Mouse (Mus musculus) frontal cortex, postnatal 14 days (tissue): ENCODE measurements around the gene Pibf1.
A peak's percentile ranks its signal among the peaks of the same experiment; 100 is the strongest.

Source experiments
- DNase-seq, 2 experiments: peaks; one replicate each; pipeline ENCODE4 v3.0.0; 2022; ENCODE audit warnings: low spot score in 2 of 2

Gene Pibf1

DNA sequence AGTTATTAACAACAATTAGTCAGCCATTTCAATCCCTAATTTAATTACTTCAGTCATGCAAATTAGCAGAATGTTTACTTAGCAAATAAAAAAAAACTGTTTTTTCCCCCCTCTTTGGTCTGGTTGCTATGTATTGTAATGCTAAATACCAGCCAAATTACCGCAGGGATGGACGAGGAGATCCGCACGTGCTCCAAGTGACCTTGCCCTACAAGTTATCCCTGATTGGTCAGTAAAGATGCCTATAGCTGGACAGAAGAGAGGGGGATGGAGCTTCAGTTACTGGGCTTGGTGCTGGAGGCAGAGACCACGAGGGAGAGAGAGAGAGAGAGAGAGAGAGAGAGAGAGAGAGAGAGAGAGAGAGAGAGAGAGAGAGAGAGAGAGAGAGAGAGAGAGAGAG lies 167.5 kb downstream of the Pibf1 start:
- no peak for DNase-seq

DNA sequence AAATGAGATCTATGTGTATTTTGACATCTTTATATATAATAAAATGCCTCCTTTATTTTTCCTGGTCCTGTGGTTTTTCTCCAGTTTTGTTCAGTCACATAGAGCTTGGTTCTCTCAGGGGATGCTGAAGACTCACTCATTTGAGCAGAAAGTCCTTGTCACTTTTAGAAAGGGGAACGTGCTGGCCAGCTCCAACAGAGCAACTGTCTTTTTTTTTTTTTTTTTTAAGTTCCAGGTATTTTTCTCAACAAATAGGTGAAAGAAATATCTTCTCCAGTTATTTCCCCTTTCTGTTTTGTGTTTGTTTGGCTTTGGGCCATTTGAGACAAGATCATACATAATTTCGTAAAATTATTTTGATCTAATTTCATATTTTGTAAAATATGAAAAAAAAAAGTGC lies 174.8 kb downstream of the Pibf1 start:
- DNase-seq: no peak

DNA sequence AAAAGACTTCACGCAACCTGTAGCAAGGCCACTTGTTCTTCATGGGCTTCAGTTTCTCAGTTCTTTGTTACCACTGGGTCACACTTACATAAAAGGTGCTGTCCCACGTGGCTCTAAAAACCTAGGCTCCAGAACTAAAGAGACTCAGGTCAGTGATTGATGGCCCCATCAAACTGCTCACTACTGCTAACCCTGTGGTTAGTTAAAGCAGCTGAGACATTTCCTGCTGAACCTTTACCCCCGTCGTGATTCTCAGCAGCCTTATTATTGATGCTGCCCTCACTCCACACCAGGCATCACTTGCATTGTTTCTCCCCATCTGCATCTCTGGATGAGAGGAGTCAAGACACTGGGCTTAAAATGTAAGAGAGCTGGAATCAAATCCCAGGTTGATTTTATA lies 176.6 kb downstream of the Pibf1 start:
- DNase-seq: no peak

DNA sequence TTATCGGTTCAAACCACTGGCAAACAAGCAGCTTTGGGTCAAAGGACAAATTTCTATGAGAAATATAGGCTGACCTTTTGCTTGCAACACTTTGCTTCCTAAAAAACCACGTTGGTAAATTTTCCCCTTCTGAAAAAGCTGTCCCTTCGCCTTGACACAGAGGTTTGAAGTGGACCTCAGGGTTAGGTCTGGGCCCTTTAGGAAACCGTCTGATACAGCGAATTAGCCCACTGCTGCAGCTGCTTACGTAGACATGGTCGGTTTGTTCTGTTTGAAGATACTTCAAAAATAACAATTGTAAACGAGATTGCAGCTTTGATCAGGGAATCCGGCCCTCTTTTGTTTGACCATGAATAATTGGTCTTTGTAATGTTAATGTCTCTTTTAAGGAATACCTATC lies 179.1 kb downstream of the Pibf1 start:
- DNase-seq: no peak

DNA sequence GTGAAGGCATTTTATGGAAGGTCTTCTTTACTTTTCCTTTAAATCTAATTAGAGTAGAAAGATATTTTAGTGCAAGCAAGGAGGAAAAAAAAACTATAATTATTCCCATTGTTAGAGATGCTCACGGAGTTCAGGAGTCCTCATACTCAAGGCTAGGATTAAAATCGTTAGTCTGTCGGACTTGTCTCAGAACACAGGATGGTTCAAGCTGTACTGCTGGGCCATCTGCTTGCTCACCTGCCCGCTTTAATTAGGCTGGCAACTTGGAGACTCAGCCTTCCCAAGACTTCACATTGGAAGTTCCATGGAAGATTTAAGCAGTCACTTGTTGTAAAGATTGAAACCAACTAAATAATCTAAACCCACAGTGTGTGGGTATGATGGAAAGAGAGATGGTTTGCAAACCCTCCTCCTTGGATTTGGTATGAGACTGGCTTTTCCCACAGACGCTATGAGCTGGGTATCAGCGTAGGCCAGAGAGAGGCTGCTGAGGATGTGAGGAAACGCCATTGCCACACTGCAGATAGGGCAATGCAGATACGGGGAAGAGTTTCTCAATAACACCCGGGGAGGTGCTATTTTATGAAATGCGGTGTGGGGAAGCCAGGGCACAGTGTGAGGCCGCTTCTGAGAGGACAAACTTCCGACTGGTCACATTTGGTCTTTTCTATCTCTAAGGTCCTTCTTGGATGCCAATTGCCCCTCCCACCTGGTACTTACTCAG lies 179.7 kb downstream of the Pibf1 start:
- DNase-seq: no peak

DNA sequence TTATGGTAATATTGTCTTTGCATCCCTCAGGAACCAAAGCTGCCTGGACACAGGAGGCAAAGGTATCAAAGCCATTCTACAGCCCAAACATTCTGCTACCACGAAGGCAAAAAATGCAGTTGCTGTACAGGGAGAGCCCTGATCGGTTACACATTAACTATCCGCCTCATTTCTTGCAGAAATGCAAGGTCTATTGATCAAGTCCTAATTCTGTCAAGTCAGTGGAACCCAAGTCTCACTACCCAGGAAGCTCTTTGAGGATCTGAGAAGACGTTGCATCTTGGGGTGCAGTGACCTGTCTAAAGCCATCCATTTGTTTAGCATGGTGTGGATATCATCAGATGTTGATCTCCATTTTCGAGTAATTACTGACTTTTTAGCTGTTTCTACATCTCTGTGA lies 181.2 kb downstream of the Pibf1 start:
- no peak for DNase-seq

DNA sequence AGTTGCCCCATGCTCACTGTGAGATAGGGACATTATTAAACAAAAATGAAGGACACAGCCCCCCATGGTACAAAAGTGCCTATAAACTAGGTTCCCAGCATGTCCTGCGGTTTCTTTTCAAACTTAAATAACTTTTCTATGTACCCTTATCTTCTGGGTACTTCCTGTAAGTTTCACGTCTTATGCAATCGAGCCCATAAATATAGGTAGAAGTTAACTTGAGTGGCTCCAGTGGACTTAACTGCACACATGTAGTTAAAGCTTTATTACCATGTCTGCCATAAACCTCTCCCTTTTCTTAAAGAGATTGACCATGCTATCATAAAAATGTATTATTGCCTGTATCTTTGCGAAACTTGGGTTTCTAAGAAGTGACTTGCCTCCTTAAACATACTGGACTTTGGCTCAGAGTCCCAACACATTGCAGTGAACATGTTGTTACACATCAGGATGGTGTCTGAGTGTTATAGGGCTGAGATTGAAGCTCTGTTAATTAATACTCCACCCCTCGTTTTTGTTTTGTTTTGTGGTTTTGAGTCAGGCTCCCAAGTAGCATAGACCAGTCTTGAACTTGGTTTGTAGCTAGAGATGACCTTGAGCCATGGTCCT lies 181.7 kb downstream of the Pibf1 start:
- DNase-seq: no peak

DNA sequence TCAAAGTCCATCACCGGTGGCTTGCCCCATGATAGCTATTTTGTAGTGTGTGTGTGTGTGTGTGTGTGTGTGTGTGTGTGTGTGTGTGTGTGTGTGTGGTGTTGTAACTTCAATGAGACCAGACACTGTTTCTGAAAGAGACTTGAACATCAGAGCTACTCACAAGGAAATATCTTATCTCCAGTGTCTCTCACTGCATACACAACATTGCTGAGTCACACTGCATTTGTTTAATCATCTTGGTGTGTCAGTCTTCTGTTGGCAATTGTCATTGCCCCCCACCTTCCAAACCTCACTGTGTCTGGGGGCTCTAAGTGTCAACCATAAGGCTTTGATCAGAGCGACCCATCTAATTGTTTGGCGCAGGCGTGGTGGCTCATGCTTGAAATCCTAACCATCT lies 186.3 kb downstream of the Pibf1 start:
- DNase-seq: no peak

DNA sequence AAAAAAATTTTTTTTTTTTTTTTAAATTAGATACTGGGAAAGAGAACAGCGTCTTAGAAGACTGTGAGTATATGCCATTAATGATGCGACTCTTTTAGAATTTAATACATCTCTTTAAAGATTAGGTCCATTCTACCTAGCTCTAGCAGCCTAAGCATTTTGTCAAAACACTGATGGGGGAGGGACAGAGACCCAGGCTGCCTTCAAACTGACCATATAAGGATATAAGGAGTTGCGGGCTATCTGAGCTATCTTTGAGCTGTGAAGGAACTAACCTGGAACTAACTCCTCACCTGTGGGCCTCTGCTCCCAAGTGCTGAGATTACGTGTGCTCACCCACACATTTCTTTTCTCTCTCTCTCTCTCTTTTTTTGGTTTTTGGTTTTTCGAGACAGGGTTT lies 193.0 kb downstream of the Pibf1 start:
- DNase-seq: no peak

DNA sequence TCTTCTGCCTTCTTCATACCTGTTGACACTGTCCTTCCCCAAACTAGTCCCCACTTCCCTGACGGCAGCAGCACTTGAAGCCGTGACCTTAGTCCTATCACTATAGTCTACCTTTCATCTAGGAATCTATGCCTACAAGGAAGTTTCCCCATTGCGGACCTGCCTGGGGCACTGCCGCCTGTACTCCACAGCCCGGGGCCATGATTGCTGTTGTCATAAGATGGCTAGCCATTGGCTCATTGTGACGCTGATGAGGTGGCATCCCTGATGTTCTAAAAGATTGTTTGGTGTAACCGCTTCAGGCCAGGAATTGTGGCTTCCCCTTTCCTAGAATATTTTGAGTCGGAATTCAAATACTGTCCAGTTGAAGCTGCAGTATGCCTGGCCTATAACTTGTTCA lies 195.2 kb downstream of the Pibf1 start:
- no peak for DNase-seq

DNA sequence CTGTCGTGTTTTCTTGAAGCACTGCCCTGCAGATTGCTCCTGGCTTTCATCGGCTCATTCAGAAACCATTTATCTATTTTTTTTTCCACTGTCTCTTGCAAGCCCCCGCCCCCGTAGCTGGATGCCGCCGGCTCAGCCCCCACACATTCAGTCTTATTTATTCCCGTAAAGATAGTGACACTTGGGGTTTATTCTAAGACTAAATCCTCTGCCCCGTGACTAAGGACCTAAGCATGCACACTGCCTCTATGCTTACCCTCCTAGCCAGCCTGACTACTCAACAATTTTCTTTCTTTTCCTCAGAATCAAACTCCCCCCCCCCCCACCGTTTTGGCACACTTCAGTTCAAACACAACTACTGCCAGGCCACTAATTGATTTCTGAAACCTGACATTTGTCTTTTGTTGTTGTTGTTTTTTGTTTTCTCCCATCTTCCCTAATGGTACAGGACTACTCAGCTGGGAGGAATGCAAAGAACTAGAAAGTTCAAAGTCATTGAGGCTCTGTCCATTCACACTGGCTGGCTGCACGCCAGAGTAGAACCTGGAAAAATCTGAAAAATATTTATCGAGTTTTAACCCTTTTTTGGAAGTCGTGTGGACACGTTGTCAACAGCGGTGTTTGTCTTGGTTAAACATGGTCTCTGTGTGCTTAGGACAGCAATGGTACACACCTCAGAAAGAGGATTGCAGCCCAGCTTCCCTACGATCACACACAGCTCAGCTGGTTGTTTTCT lies 196.6 kb downstream of the Pibf1 start:
- no peak for DNase-seq

DNA sequence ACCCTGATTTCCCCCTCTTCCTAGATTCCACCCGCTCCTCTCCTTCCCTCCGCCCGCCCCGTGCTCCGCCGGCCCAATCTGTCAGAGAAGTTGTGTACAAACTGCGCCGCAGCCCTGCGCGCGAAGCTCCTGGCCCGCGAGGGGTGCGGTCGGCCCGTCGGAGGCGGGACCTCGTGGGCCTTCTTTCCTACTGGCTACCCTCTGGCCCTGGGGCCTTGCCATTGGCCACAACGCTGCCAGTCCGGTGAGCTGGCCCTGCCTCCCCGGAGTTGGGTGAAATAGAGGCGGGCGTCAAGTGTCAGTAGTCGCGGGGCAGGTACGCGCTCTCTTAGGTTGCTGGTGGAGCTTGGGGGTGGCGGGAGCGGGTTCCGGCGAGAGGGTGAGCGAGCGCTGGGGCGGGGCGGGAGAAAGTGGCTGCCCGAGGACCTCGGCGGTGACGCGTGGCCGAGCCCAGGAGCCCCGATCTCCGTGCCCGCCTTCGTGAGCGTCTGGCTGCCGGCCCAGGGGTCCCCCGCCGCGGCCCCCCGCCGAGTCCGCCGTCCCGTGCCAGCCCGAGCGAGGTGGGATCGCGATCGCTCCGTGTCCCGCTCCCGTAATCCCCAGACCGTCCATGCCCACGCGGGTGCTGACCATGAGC lies 199.3 kb downstream of the Pibf1 start, which contains the start of gene Klf5:
Gene Klf5, plus strand, starts transcription at position 307 of the 637 bp plus-strand sequence.
- peak; percentile 88 for DNase-seq

DNA sequence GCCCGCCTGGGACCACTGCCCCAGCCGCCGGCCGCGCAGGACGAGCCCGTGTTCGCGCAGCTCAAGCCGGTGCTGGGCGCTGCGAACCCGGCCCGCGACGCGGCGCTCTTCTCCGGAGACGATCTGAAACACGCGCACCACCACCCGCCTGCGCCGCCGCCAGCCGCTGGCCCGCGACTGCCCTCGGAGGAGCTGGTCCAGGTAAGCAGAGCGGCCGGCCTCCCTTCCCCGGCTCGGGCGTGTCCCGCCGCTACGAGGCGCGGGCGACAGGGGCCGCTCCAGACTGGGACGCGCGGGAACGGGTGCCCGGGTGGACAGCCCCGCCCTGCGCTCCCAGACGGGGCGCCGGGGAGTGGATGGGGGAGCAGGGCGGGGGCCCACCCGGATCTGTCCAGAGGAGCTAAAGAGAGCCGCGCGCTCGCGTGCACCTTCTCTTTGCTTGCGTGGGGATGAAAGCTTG lies 199.8 kb downstream of the Pibf1 start:
- peak; percentile 10 to 34 for DNase-seq

DNA sequence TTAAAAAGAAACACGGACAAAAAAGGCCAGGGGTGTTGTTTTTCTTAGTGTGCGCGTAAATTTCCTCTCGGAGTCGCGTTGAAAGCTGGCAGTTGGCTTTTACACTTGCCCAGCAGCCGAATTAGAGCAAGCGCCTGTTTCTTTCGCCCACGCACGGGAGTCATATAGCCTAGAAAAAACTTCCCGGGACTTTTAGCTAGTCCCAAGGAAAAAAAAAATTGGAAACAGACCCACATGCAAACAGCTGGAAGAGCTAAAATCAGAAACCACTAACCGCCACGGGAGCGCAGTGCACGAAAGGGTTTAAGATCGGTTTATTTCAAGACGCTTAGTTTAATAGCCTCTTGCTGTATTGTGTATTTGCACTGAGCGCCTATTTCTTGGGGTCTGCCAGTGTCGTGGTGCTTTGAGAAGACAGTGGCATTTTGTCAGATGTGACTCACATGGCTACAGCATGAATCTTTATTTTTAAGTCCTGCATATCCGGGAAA lies 200.5 kb downstream of the Pibf1 start:
- peak; percentile 14 to 25 for DNase-seq

DNA sequence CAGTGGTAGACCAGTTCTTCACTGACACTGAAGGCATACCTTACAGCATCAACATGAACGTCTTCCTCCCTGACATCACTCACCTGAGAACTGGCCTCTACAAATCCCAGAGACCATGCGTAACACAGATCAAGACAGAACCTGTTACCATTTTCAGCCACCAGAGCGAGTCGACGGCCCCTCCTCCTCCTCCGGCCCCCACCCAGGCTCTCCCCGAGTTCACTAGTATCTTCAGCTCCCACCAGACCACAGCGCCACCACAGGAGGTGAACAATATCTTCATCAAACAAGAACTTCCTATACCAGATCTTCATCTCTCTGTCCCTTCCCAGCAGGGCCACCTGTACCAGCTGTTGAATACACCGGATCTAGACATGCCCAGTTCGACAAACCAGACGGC lies 202.2 kb downstream of the Pibf1 start:
- no peak for DNase-seq
